ENCODE assay signal across 8 mouse cellular contexts in the genomic region with DNA sequence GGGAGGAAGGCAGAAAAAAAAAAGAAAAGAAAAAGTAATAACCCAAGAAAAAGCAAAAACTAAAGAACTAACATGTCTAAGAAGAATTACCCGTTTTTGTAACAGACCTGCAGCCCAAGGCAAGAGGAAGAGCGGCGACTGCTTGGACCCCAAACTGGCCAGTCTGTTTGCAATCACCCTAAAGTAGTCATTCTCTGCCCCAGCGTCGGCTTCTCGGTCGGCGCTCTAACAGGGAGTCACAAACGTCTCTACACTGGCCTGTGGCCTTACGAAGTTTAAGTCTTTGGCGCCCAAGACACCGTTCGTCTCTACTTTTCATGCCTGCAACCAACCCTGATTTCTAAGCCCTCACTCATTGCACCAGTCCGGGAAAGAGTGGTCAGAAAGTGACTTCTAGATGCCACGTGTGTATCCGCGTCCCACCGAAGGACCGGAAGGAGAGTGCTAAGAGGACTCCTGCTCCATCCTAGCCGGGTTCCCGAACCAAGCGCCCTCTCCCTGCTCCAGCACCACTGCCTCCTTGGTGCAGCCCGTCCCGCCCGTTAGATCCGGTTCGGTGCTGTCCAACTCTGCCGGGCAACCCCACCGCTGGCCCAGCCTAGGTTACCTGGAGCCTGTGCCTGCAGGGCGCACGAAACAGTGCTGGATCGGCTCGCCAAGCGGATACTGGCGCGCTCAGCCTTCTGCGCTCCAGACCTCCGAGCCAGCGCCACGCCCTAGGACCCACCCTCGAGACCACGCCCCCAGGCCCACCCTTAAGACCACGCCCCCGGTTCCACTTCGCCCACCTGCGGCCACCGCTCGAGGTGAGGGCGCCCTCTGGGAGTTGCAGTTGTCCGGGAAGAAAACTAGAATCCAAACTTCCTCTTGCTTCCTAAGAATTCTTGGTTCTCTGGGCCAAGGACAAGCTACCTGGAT. TPM values are rescaled to one million over a fixed set of nuclear protein-coding genes. Genes with fewer than 3 reads are reported as not detected.
DNase-seq lines count a peak whose midpoint lies in the region; ATAC-seq lines count a peak whose summit lies in the region.

No protein-coding gene starts in this region.

- peak; percentile 9 for DNase-seq in right cerebral cortex, postnatal 14 days
- no peak for DNase-seq in right cerebral cortex, postnatal 10 days (ENCODE audit: low spot score in 2 of 2)
- DNase-seq in embryo, embryonic 9.5 days (ENCODE audit: extremely low spot score), result peak; percentile 81
- DNase-seq in heart, embryonic 10.5 days (ENCODE audit: low spot score), result peak; percentile 94
- peak; percentile 68 to 82 for DNase-seq in kidney, adult 8-10 months
- DNase-seq in thymus, postnatal 4 days, result peak; percentile 86

- no peaks in the 10 kb centered on the region for H3K36me3 ChIP-seq in heart, embryonic 10.5 days
- H3K36me3 ChIP-seq in lung, embryonic 16.5 days (ENCODE audit: control insufficient read depth, insufficient read depth, low read length), result no peaks in the 10 kb centered on the region

- H3K4me2 ChIP-seq in lung, embryonic 16.5 days (ENCODE audit: low read depth, low read length), result peak overlapping the region; percentile 96

- peaks cover 2% of the 10 kb centered on the region; the same call in 1 of the 2 replicates for H3K27me3 ChIP-seq in heart, embryonic 10.5 days (ENCODE audit: insufficient read depth, poor library complexity, severe bottlenecking)
- no peaks in the 10 kb centered on the region; the same call in 1 of the 2 replicates for H3K27me3 ChIP-seq in lung, embryonic 16.5 days (ENCODE audit: control insufficient read depth, insufficient read depth, low read depth, low read length)

- H3K4me1 ChIP-seq in heart, embryonic 10.5 days, result peaks cover 24% of the 10 kb centered on the region
- 0 out of 2 replicates have a peak, but pooled peaks cover 5% of the 10 kb centered on the region for H3K4me1 ChIP-seq in lung, embryonic 16.5 days (replicated peaks; ENCODE audit: control insufficient read depth, insufficient read depth, low read length)

- peak; percentile 90 for ATAC-seq in lung, embryonic 16.5 days (ENCODE audit: low read depth)
- ATAC-seq in neutrophil, adult 5-6 weeks (ENCODE audit: extremely low read depth, insufficient number of reproducible peaks, low FRiP score, poor library complexity, severe bottlenecking), result peak; percentile 56

- peak overlapping the region; percentile 60 for H3K9ac ChIP-seq in lung, embryonic 16.5 days (ENCODE audit: low read length)

- 1% methylated on average over 50 of the region's 50 CpGs for WGBS in heart, embryonic 10.5 days
- whole genome bisulfite sequencing in lung, embryonic 16.5 days, result 2% methylated on average over 49 of the region's 50 CpGs

- peak overlapping the region; percentile 76 for H3K27ac ChIP-seq in heart, embryonic 10.5 days
- H3K27ac ChIP-seq in lung, embryonic 16.5 days (ENCODE audit: low read length), result no peak overlapping the region

- H3K9me3 ChIP-seq in heart, embryonic 10.5 days, result no peaks in the 10 kb centered on the region
- H3K9me3 ChIP-seq in lung, embryonic 16.5 days (ENCODE audit: control insufficient read depth, low read length), result no peaks in the 10 kb centered on the region

- peak overlapping the region; percentile 67 for H3K4me3 ChIP-seq in heart, embryonic 10.5 days
- peak overlapping the region; percentile 60 for H3K4me3 ChIP-seq in lung, embryonic 16.5 days (ENCODE audit: low read length)

RNA-seq across cellular contexts. Expression of gene Gcnt1, which starts 16.4 kb away (rescaled TPM):
- 7.7 and 9.4 TPM in 2 replicates for polyA plus RNA-seq in heart, embryonic 10.5 days (2016; fragmentation: Nextera tagmentation; extraction: Ambion mirVana)
- polyA plus RNA-seq in lung, embryonic 16.5 days (2015; fragmentation: Nextera tagmentation; extraction: Ambion mirVana), result 3.7 and 4.0 TPM in 2 replicates
- 102 and 110 TPM in 2 replicates for total RNA-seq in neutrophil, adult 5-6 weeks (2017)

RNA-seq across cellular contexts. Expression of gene Rfk, which starts 37.6 kb away (rescaled TPM):
- 52.6 and 57.7 TPM in 2 replicates for polyA plus RNA-seq in heart, embryonic 10.5 days (2016; fragmentation: Nextera tagmentation; extraction: Ambion mirVana)
- 65.2 and 71.1 TPM in 2 replicates for polyA plus RNA-seq in lung, embryonic 16.5 days (2015; fragmentation: Nextera tagmentation; extraction: Ambion mirVana)
- 55.7 and 61.6 TPM in 2 replicates for total RNA-seq in neutrophil, adult 5-6 weeks (2017)

Comparison
In these comparisons a context has a peak if more than half of its experiments do, and no peak if none do; other contexts are left out.
1. DNase-seq: peak in right cerebral cortex, postnatal 14 days (single experiment), embryo, embryonic 9.5 days (single experiment), heart, embryonic 10.5 days (single experiment), kidney, adult 8-10 months (2 of 2) and thymus, postnatal 4 days (single experiment); none in right cerebral cortex, postnatal 10 days (0 of 2).